Mouse (Mus musculus) mouse trophoblast stem cell (cell line): Measurements from ENCODE around the gene H13.

ENCODE experiments used
- in situ Hi-C, 2 experiments: fragments of 300-500 bp; cut with MseI, MboI; formaldehyde crosslinking; loops; 2 replicates in 1 of 2; 3 replicates in 1 of 2; pipeline ENCODE4 v1.15.1; 2025

H13 gene

GRCm38 (mm10) chr2:152700138-152700537 is 30.9 kb downstream of the H13 start:
- in situ Hi-C loops = loop anchor here in 1 of 2 experiments (5.0 kb wide), 1 partner anchor 42 kb away; no protein-coding TSS in a partner anchor

GRCm38 (mm10) chr2:152700725-152701124 is 31.5 kb downstream of the H13 start:
- in situ Hi-C loops = loop anchor here in 1 of 2 experiments (5.0 kb wide), 1 partner anchor 42 kb away; no protein-coding TSS in a partner anchor

- in situ Hi-C loops = loop anchor here in 1 of 2 experiments (5.0 kb wide), 1 partner anchor 39 kb away; no protein-coding TSS in a partner anchor
Observed at GRCm38 (mm10) chr2:152703596-152704255, 34.5 kb downstream of the H13 start.

GRCm38 (mm10) chr2:152704256-152704605 is 35.0 kb downstream of the H13 start:
- in situ Hi-C loops = loop anchor here in 1 of 2 experiments (5.0 kb wide), 1 partner anchor 38 kb away; no protein-coding TSS in a partner anchor

GRCm38 (mm10) chr2:152704811-152705370 is 35.6 kb downstream of the H13 start:
- in situ Hi-C loops = loop anchor here in 1 of 2 experiments (5.0 kb wide), 1 partner anchor 37 kb away; no protein-coding TSS in a partner anchor

- in situ Hi-C loops = no loop called here
Observed at GRCm38 (mm10) chr2:152705993-152706571, 36.8 kb downstream of the H13 start.

- in situ Hi-C loops = no loop called here
Observed at GRCm38 (mm10) chr2:152707186-152707585, 37.9 kb downstream of the H13 start.

- in situ Hi-C loops = no loop called here
Observed at GRCm38 (mm10) chr2:152707627-152708026, 38.4 kb downstream of the H13 start.

- in situ Hi-C loops = no loop called here
Observed at GRCm38 (mm10) chr2:152709066-152709465, 39.8 kb downstream of the H13 start.

- in situ Hi-C loops = no loop called here
Observed at GRCm38 (mm10) chr2:152716241-152716772, 47.0 kb downstream of the H13 start.

- in situ Hi-C loops = no loop called here
Observed at GRCm38 (mm10) chr2:152717652-152718051, 48.4 kb downstream of the H13 start.

GRCm38 (mm10) chr2:152718076-152718475 is 48.8 kb downstream of the H13 start:
- in situ Hi-C loops = no loop called here

- in situ Hi-C loops = no loop called here
Observed at GRCm38 (mm10) chr2:152723651-152724331, 54.5 kb downstream of the H13 start.

- in situ Hi-C loops = no loop called here
Observed at GRCm38 (mm10) chr2:152724332-152724723, 55.1 kb downstream of the H13 start.

GRCm38 (mm10) chr2:152725178-152725750 is 56.0 kb downstream of the H13 start:
- in situ Hi-C loops = no loop called here

GRCm38 (mm10) chr2:152726213-152726612 is 57.0 kb downstream of the H13 start:
- in situ Hi-C loops = no loop called here

GRCm38 (mm10) chr2:152726751-152727335 is 57.6 kb downstream of the H13 start:
- in situ Hi-C loops = no loop called here

- in situ Hi-C loops = no loop called here
Observed at GRCm38 (mm10) chr2:152727795-152728510, 58.7 kb downstream of the H13 start.

GRCm38 (mm10) chr2:152728594-152728993 is 59.3 kb downstream of the H13 start:
- in situ Hi-C loops = no loop called here

- in situ Hi-C loops = no loop called here
Observed at GRCm38 (mm10) chr2:152729013-152729635, 59.9 kb downstream of the H13 start.
